Mouse (Mus musculus) liver, embryonic 11.5 days (tissue): ENCODE measurements at regions not wholly inside any gene's neighbourhood (a gene's known extent, or its start where the extent isn't known, plus 50 kb on each side); places are given as distances from the start of the nearest gene placed in this dataset.
A peak's percentile ranks its signal among the peaks of the same experiment; 100 is the strongest.
"Not testable (repeated sequence)": the region's sequence is repeated elsewhere in the genome, so short reads cannot be mapped to it uniquely, and the experiment has no call there.

Experiments used
- ATAC-seq: fragments of 200-750 bp; cut with Nextera tagmentation; replicated peaks from 2 replicates; pipeline ENCODE4 v1.8.0; 2017; ENCODE audit warnings: moderate number of reproducible peaks, mild to moderate bottlenecking, moderate TSS enrichment, moderate library complexity; ENCODE audit not compliant: low FRiP score
- DNase-seq: peaks from one replicate; pipeline ENCODE4 v3.0.0-alpha.2; 2017; ENCODE audit warnings: low spot score
- H3K27ac ChIP-seq: fragments of 300-500 bp; sonication (generic); 2 replicates; pipeline ENCODE4 v1.5.1; 2014; ENCODE audit warnings: mild to moderate bottlenecking, low read depth, low read length, control low read depth
- H3K27me3 ChIP-seq: fragments of 300-500 bp; sonication (generic); replicated peaks from 2 replicates; pipeline ENCODE4 v1.6.1; 2014; ENCODE audit warnings: low read length, mixed read lengths; ENCODE audit not compliant: control insufficient read depth, insufficient read depth
- H3K36me3 ChIP-seq: fragments of 300-500 bp; sonication (generic); 2 replicates; pipeline ENCODE4 v1.6.1; 2014; ENCODE audit warnings: mild to moderate bottlenecking, low read length, moderate library complexity, mixed read lengths; ENCODE audit not compliant: control insufficient read depth, insufficient read depth
- H3K4me1 ChIP-seq: fragments of 300-500 bp; sonication (generic); replicated peaks from 2 replicates; pipeline ENCODE4 v1.6.1; 2014; ENCODE audit warnings: low read length, mixed read lengths; ENCODE audit not compliant: control insufficient read depth, insufficient read depth
- H3K4me2 ChIP-seq: fragments of 300-500 bp; sonication (generic); 2 replicates; pipeline ENCODE4 v1.6.1; 2014; ENCODE audit warnings: mild to moderate bottlenecking, control low read depth, moderate library complexity
- H3K4me3 ChIP-seq: fragments of 300-500 bp; sonication (generic); 2 replicates; pipeline ENCODE4 v1.5.1; 2014; ENCODE audit warnings: low read depth, low read length, control low read depth
- H3K9ac ChIP-seq: fragments of 300-500 bp; sonication (generic); 2 replicates; pipeline ENCODE4 v1.6.1; 2014; ENCODE audit warnings: low read depth, low read length, control low read depth
- H3K9me3 ChIP-seq: fragments of 300-500 bp; sonication (generic); 2 replicates; pipeline ENCODE4 v1.6.1; 2016; ENCODE audit warnings: low read length, inconsistent platforms, mixed read lengths; ENCODE audit not compliant: control insufficient read depth
- WGBS: fragments of 180-500 bp; shearing (Covaris S2); extraction: QIAGEN DNeasy Blood & Tissue Kit; methylation state at CpG from one replicate; pipeline ENCODE4 v1.1.7; 2014; 5-methylcytosine and 5-hydroxymethylcytosine counted together

GRCm38 (mm10) chr2:166467137-166467536 is 246.5 kb downstream of the Prex1 start:
- Histone ChIP-seq H3K9me3 (no peaks in the 10 kb centered on the region), H3K9ac (no peak overlapping the region), H3K4me2 (no peak overlapping the region), H3K36me3 (no peaks in the 10 kb centered on the region), H3K4me1 (no peaks in the 10 kb centered on the region), H3K27ac (no peak overlapping the region), H3K4me3 (no peak overlapping the region), H3K27me3 (no peaks in the 10 kb centered on the region)
- DNase-seq (no peak), ATAC-seq (no peak)
- 71% methylated on average over 7 of the region's 7 CpGs for WGBS

- DNase-seq = no peak
- no peaks in the 10 kb centered on the region for H3K36me3 ChIP-seq
- H3K4me3 ChIP-seq = no peak overlapping the region
- no peaks in the 10 kb centered on the region for H3K4me1 ChIP-seq
- H3K27ac ChIP-seq = no peak overlapping the region
- 66% methylated on average over 5 of the region's 5 CpGs for WGBS
- H3K4me2 ChIP-seq = no peak overlapping the region
- no peaks in the 10 kb centered on the region for H3K9me3 ChIP-seq
- H3K9ac ChIP-seq = no peak overlapping the region
- no peak for ATAC-seq
- H3K27me3 ChIP-seq = no peaks in the 10 kb centered on the region
Measured at GRCm38 (mm10) chr2:166465531-166465930, 248.1 kb downstream of the Prex1 start.

DNA sequence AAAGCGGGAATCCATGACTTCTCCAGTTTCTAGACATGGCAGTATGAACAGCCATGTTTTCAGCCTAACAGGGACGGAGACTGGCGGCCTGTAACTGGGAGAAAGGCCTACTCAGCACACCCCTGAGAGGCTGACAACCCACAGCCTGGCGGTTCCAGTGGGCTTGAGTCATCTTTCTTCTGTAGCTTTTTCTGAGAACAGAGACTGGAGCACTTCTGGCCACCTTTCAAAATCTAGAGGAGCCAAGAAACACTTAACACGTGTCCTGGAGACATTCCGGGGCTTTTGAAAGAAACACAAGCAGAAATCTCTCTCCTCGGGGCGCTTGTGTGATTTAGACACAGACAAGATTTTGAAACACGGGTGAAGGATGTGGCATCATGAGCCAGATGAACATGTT is 250.1 kb downstream of the Prex1 start:
- no peak overlapping the region for H3K4me2 ChIP-seq
- 73% methylated on average over 9 of the region's 9 CpGs for WGBS
- no peaks in the 10 kb centered on the region for H3K4me1 ChIP-seq
- H3K9me3 ChIP-seq = no peaks in the 10 kb centered on the region
- H3K4me3 ChIP-seq = no peak overlapping the region
- DNase-seq (no peak), ATAC-seq (no peak)
- H3K36me3 ChIP-seq = no peaks in the 10 kb centered on the region
- H3K9ac ChIP-seq = no peak overlapping the region
- no peak overlapping the region for H3K27ac ChIP-seq
- H3K27me3 ChIP-seq = no peaks in the 10 kb centered on the region

GRCm38 (mm10) chr2:166461956-166462355 is 251.7 kb downstream of the Prex1 start:
- H3K27me3 ChIP-seq = no peaks in the 10 kb centered on the region
- no peaks in the 10 kb centered on the region for H3K9me3 ChIP-seq
- H3K9ac ChIP-seq = no peak overlapping the region
- H3K4me1 ChIP-seq = no peaks in the 10 kb centered on the region
- no peak for ATAC-seq
- no peak overlapping the region for H3K27ac ChIP-seq
- no peak overlapping the region for H3K4me3 ChIP-seq
- 81% methylated on average over 3 of the region's 3 CpGs for WGBS
- H3K4me2 ChIP-seq = no peak overlapping the region
- H3K36me3 ChIP-seq = no peaks in the 10 kb centered on the region
- DNase-seq = no peak

DNA sequence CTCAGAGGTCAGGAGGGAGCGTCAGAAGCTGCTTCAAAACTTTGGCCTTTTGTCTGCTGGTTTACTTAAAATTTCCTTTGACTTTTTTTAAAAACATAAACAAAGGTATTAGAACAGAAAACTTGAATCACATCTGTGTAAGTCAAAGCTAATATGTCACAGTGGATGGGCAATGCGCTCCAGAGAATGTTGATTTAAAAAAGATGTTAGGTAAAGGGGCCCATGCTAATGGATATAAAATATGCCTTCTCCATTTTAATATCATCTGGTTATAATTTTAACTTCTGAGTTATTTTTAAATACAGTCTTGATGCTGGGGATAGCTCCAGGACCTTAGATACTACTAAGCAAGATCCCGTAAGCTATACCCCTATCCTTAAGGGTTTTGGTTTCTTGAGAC is 252.5 kb downstream of the Prex1 start:
- Histone ChIP-seq H3K9ac (no peak overlapping the region), H3K4me2 (no peak overlapping the region), H3K4me3 (no peak overlapping the region), H3K9me3 (no peaks in the 10 kb centered on the region), H3K27me3 (no peaks in the 10 kb centered on the region), H3K4me1 (no peaks in the 10 kb centered on the region), H3K27ac (no peak overlapping the region), H3K36me3 (no peaks in the 10 kb centered on the region)
- ATAC-seq (no peak), DNase-seq (no peak)
- WGBS = 84% methylated on average over 3 of the region's 3 CpGs

DNA sequence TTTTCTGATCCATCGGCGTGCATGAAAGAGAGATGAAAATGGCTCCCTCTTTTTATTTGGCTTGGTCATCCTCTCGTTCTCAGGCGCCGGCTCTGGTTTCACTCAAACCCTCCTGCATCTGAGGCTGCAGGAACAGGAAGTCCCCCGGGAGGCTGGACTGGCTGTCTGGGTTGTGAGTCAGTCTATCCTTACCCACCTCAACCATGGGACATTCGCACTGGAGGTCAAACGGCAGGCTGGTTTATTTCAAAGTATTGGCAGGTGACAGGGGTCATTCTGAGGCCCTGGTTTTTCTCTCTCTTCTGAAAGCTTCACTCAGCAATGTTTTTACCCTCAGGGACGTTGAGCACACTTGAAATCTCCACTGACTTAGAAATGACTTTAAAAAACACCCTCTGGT is 253.7 kb downstream of the Prex1 start:
- Histone ChIP-seq H3K27ac (peak overlapping the region; percentile 26; the same call in 1 of the 2 replicates), H3K9me3 (no peaks in the 10 kb centered on the region), H3K9ac (no peak overlapping the region), H3K36me3 (no peaks in the 10 kb centered on the region), H3K4me1 (no peaks in the 10 kb centered on the region), H3K4me2 (no peak overlapping the region), H3K27me3 (no peaks in the 10 kb centered on the region), H3K4me3 (no peak overlapping the region)
- DNase-seq (no peak), ATAC-seq (no peak)
- 28% methylated on average over 9 of the region's 9 CpGs for WGBS

DNA sequence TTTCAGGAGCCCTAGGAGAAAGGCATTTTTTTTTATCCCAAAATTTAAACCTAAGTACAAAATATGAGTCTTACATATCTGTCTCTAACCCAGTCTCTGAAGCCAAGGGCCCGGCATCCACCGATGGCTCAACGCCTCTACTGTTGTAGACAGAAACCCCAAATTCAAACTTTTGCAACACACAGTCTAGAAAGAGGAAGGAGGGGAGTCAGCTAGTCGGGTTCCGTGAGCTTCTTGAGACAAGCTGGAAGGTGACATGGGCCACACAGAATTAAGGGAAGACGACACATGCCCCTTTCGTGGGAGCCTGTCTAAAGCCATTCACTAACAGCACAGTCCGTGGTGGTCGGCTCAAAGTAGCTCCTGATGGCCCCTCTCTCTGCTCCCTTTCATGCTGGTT is 254.7 kb downstream of the Prex1 start:
- no peaks in the 10 kb centered on the region for H3K36me3 ChIP-seq
- no peaks in the 10 kb centered on the region for H3K4me1 ChIP-seq
- H3K9ac ChIP-seq = no peak overlapping the region
- no peak overlapping the region for H3K27ac ChIP-seq
- H3K9me3 ChIP-seq = no peaks in the 10 kb centered on the region
- ATAC-seq = no peak
- WGBS = 60% methylated on average over 9 of the region's 9 CpGs
- H3K27me3 ChIP-seq = no peaks in the 10 kb centered on the region
- H3K4me2 ChIP-seq = no peak overlapping the region
- no peak for DNase-seq
- no peak overlapping the region for H3K4me3 ChIP-seq

DNA sequence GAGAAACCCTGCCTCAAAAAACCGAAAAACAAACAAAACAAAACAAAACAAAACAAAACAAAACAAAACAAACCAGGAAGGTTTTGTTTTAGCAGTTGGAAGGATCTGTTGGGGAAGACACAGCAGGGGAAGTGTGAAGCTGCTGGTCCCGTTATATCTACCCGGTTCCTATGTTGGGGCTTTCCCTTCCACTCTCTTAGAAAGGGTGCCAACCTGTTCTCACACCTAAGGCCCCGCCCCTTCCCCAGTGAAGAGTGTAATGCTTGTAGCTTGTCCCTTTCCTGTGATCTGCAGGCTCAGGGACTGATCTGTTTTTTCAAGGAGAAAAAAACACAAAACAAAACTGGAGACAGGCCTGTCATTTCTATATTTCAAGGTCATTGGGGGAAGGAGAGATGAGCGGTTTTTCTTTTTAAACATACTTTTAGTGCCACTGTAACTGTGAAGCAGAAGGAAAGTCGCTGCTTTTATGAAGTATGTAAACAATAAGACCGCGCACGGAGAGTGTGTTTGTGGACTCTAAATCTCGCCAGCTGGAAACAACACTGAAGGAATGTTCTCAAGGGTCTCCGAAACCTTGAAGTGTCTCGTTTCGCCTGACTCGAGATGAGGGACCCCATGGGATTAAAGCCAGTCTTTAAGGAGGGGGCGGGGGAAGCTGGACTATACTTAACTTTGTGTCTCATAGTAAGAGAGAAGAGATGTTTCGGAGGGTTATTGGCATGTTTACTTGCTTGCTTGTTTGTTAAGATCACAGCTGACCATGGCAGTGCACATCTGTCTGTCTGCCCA is 256.1 kb downstream of the Prex1 start:
- no peak for ATAC-seq
- Histone ChIP-seq H3K4me1 (no peaks in the 10 kb centered on the region), H3K4me2 (no peak overlapping the region), H3K4me3 (no peak overlapping the region), H3K9ac (no peak overlapping the region), H3K27me3 (no peaks in the 10 kb centered on the region), H3K36me3 (no peaks in the 10 kb centered on the region), H3K27ac (no peak overlapping the region), H3K9me3 (no peaks in the 10 kb centered on the region)
- WGBS = 72% methylated on average over 16 of the region's 16 CpGs
- no peak for DNase-seq

DNA sequence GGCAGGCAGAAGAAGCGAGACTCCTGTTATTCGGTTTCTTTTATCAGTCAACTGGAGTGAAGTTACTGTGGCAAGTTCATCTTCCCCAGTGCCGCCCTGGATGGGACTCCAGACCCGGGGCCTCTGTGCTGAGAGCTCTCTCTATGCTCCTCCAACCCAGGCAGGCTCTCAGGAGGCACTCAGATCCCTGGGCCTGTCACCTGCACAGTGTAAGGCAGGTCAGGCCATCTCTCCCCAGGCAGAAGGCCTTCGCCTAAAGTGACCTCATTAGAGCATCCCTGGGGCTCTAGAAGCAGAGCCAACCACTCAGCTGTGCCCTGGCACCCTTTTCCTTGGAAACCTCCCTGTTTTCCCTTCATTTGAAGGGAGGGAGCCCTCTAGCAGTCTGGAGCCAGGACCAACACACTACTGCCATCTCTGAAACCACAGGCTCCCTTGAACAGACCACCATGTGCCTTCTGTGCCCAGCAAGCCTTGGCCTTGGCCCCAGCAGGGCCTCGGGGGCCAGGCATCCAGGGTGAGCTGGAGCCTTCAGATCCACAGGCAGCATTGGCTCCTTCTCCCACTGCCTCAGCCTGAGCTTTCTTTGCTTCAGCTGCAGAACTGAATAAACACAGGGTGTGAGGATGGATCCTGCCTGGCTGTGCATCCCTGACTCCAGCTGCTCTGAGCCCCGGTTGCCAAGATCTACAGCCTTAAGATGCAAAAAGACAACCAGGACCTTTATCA is 259.3 kb downstream of the Prex1 start:
- ATAC-seq, H3K4me1 ChIP-seq, H3K4me3 ChIP-seq, DNase-seq, H3K36me3 ChIP-seq, H3K9me3 ChIP-seq, H3K27me3 ChIP-seq, H3K9ac ChIP-seq, H3K27ac ChIP-seq, H3K4me2 ChIP-seq: not testable (repeated sequence)
- 81% methylated on average over 2 of the region's 7 CpGs for WGBS
